Mouse (Mus musculus): ENCODE results near the gene Dcst2.

The Dcst2 gene

DNA sequence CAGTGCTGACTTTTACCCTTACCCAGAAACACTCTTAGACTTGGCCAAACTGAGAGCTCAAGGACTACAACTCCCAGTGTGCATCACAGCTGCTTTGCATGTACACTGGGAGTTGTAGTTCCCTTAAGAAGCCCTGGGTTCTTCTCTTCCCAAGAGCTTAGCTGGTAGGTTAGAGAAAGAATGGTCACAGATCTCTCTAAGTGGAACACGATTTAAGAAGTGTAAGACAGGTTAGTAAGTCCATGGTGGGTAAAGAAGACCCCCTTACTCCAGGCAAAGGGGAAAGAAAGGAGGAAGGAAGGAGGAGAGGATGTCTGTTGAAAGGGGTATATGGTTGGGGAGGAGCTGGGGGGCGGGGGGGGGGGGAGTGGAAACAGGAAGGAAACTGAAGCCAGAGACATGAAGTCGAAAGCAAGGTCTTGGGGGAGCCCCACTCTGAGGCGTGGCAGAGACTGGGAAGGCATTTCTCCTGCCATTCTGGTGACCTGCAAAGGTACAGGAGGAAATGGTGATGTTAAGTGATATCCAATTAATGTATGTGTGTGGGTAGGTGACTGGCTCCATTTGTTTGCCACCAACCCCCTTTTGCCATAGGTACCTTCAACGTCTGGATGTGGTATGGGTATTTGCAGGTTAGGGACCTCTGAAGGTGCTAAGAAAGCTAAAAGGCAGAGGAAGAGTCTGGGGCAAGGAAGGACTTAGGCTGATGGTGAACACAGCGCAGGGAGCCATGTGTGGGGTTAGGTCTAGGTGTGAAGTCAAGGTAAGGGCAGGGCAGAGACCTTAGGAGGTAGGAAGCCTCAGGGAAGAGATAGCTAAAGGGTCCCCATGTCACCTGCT lies 27.3 kb downstream of the Dcst2 start:
- DNase-seq: no peak

DNA sequence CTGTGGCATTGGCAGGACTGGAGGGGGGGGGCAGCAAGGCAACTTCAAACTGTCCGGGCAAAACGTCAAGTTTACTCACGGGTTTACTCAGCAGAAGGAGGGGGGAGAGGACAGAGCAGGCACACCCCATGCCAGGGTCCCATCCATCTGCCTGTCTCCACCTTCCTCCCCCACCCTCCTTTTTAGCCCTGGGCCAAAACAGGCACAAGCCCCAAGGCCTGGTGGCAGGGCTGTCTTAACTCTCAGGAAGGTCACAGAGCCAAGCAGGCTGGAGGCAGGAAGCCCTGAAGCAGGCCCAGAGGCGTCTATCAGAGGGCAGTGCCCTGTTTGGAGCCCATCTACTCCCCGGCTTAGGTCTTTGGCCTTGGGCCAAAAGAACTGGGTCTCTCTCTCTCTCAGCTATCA lies 28.3 kb downstream of the Dcst2 start:
- peak; percentile 45 for DNase-seq

DNA sequence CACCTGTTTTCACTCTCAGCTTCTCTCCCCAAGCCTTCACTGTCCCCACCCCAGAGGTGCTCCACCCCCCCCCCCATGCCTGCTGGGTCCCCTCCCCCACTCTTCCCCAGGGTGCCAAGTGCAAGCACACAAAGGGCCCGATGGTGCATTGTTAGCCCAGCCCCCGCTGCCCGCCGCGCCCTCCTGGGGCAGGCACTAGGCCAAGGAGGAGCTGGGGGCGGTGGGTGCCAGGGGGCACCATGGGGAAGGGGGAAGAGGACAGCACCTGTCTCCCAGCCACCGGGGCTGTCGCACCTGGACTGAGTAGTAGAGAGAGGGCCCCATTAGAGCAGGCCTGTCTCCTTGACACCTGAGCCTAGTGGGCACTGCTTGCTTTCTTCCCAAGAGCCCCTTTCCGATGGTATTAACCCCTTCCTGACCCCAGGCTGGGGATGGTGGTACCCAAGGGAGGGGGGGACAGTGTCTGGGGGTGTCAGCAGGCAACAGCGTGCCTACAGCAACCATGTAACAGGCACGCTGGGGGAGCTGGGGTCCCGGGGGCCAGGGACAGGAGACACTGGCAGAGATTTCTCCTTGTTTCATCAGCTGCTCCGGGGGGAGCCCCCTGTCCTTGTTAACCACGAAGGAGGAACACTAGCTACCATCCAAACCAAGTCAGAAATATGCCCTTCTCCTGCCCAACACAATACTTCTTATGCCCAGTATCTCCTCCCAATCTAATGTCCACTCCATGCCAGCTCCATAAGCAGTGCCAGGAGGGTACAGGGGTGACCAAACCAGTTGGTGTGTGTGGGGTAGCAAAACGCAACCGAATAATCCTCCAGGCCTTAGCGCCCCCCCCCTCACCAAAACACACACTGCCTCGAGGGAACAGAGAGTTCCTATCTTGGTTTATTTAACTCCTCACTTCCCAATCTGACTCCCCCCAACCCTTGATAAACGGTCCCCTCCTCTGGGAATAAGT lies 29.2 kb downstream of the Dcst2 start:
- DNase-seq: peak; percentile 53

DNA sequence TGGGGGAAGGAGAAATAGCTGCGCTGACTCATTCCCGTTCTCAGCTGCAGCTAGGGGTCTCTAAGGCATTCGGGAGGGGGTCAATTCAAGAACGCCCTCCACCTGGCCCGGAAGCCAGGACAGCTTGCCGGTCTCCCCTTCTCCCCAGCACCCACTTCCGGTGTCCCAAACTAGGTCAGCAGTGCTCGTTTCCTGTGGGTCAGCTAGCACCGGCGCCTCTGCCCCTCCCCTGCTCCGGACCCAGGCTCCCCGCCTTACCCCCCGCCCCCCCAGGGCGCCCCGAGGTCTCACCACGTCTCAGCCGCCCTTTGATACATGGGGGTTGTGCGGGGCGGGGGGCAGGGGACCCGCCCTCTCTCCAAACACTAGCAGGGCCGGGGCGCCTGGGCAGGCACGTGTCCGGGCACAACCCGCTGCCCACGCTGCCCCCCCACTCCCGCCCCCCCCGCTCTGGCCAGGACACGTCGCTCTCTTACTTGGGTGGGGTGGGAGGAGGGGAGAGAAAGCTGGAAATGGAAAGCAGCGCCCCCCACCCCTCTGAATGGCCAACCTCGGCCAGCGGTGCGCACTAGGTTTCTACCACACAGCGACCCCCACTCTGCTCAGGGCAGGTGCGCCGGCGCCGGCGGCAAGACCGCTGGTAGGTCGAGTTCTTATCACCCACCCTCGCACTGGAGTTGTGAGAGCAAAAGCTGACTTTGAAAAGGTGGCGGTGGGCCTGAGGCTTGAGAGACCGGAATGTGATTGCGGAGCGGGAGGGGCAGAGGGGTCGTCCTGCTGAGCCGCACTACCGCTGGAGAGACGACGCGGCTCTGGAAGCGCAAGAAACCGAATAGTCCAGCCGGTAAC lies 30.1 kb downstream of the Dcst2 start:
- peak; percentile 55 for DNase-seq

DNA sequence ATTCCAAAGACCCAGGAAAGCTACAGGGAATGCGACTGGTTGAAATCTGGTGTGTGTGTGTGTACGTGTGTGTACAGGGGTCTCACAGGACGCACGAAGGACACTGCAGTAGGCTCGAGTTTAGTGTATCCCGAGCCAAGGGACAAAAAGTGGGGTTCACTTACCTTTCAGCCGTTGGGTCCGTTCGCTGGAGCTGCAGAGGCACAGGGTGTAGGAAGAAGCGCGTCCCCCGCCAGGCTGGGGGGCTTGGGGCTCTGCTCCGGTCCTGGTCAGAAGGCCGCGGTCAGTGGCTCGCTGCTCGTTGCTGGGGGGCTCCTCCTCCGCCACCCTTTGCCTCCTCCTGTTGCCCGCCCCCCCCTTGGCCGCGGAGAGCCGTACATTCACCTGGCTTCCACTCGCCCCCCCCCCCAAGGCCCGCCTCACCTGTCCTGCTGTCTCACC lies 31.1 kb downstream of the Dcst2 start:
- peak; percentile 56 for DNase-seq

DNA sequence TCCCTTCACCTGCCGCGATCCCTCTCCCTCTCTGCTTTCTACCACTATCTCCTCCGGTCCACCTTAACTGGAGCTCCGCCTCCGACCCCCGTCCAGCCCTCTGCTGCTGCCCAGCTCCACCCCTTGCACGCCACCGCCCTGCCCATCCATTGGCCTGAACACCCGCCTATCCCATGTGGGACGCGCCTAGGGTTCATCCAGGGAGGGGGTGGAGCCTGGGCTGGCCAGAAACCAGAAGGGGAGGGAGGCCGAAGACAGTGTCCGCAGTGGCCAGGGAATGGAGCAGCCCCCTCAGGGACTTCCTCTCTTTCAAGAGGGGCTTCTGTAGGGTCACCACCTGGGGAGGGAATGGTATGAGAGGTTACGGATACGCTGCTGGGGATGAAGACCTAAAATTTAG lies 31.8 kb downstream of the Dcst2 start:
- DNase-seq: peak; percentile 99

DNA sequence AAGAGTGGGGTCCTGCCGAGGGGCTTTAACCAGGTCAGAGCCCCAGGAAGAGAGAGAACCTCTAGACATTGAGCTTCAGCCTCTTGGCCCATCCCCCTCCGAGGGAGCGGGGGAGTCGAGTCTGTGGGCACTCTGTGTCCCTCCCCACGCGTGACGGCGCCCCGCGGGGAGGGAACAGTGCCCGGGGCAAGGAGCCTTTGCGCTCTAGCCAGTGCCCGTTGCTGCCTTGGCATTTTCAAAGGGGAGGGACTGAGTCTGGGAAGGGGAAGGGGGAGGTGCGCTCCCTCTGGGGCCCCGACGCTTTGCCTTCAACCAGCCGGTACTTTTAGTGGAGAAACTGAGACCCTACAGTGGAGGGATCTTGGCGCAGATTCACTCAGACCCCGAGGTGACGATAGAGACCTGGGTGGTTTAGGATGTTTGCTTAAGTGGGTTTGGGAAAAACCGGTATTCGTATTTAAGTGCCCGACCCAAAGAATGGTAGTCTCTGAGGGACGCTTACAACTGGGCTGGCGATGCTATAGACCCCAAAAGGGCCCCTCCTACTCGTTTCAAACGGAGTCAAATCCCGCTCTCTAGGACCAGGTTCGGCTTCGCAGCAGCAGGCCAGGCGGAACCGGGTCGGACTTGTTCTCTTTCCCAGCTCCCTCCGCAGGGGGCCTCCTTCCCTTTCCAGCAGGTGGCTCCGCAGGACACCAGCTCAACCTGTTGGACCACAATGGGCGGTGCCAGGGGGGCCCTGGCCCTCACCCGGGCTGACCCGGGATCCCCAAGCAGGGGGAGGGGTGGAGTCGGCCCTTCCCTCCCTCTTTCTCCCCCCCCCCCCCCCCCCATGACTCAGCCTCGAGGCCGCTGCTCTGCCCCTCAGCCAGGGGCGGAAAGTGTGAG lies 32.5 kb downstream of the Dcst2 start, which contains the start of gene Zbtb7b:
Gene Zbtb7b, minus strand, starts transcription at position 771 of the 888 bp plus-strand sequence.
- peak; percentile 86 for DNase-seq

DNA sequence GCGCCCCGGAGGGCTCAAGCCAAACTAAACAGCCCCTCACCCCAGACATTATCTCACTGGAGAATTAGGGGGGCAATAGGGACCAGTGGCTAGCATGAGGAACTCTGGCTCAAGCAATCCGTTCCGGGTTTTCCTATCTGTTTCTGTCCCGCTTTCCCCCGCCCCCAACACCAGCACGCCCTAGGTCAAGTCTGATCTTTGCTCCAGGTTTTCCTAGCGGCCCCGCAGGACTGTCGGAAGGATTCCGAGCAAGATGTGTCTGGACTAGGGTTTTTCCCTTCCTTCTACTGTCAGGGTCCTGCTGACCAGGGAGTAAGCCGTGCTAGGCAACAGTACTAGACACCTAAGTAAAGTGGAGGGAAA lies 33.1 kb downstream of the Dcst2 start:
- DNase-seq: peak; percentile 86

DNA sequence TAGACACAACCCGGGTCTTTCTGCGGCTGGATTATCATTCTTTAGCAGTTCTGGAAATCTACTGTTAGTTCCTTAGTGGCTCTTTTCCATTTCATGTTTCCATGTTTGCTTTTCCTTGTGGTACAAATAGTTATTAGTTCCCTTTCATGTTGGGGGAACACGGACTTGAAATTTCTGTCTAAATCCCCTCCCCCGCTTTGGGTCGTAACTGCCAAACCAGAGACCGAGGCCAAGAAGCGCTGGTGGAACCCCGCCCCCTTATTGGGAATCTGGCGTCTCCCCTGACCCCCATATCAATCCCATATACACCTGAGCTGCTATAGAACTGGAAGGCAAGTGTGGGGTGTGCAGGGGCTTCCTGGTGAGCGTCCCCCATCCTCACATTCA lies 33.6 kb downstream of the Dcst2 start:
- DNase-seq: peak; percentile 51

DNA sequence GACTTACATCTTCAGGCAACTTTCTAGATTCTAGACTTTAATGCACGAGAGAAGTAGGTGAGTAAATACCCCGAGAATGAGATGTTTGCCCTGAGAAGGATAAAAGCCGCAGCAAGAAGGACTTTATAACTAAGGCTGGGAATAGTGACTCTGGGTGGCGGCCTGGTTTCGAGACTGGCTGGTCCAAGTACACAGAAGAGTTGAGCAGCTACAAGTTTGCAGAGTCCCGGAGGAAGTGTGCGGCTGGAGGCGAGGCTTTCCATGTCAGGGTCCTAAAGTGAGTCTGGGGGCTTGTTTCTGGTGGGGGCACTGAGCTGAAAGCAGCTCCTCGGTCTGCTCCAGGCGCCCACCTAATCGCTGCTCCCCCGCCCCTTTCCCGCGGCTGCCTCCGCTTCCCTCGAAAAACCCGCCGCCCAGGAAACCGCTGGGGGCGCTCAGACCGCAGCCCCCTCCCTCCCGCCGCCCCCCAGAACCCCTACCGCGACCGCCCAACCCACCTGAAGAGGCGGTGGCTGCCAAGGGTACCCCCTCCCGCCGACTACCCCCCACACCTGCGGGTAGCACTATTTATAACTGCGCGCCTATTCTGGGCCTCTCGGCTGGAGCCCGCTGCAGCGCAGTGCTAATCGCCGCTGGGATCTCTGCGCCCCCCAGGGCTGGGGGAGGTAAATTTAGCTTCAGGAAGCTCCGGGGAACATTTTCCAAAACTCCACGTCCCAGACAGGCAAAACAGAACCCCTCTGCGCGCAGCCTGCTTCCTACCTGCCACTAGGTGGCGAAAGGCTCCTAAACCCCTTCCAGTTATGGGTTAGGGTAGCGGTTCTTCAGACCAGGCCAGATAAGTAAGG lies 34.3 kb downstream of the Dcst2 start:
- peak; percentile 76 for DNase-seq

DNA sequence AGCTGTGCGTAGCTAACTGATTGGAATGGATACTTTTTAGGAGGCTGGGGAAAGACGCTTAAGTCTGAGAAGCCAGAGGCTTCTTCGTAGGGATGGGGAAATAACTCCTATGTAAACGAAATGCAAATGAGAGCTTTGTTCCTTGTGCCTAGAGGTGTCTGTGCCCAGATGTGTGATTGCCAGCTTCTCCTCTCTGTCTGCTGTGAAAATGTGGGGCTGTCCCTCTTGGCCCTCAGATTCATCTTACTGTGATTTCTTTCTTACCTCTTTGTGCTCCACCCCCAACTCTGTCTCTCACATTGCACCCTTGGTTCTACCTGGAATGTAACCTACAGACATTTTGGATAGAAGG lies 34.9 kb downstream of the Dcst2 start:
- DNase-seq: no peak

DNA sequence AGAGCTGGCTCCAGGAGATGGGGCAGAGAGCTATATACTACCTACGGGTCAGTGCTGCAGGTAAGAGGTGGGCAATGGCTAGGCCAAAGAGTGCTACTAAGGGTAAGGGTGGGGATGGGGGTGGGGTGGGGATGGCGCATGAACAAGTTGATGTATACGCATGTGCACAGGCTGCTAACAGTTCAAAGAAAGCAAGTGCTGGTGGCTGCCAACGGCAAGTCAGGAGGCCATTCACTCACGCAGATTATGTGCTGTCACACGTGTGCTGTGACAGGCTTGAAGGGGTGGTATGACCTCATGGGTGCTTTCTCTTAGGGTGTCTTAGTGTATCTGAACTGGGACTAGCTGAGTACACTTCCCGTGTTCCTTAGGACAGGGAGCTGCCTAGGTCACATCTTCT lies 39.6 kb downstream of the Dcst2 start:
- no peak for DNase-seq

DNA sequence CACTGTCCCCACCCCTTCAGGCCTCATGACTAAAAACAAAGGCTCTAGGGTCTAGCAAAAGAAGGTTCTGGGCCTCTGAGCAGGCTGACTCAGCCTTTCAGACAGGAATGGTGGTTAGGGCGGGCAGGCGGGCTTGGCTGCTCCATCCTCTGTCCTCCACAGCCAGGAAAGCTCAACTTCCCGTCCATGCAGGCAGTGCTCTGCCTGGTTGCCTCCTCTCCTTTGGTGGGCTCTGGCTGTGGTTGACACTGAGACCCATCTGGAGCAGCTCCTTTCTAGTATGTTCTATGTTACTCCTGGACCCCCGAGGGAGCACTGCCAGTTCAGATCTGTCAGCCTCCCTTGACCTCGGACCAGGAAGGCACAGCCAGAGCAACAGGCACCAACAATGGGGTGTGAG lies 40.9 kb downstream of the Dcst2 start, which contains the start of gene Lenep:
Gene Lenep, minus strand, starts transcription at position 101 of the 400 bp plus-strand sequence.
- DNase-seq: no peak

DNA sequence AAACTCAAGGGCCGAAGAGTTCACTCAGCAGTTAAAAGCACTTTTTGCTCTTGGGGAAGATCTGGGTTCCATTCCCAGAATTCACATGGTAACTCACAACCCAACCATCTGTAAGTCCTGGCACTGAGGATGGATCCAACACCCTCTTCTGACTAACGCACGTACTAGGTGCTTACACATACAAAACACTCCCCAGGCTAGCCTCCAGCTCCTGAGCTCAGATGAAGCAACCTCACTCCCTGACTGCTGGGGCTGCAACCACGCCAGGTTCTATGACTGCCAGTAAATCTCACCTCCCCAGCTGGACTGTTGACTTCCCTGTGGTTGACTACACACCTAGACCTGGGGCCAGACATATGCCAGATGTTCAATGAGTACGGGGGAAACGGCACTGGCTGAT lies 45.1 kb downstream of the Dcst2 start:
- no peak for DNase-seq

DNA sequence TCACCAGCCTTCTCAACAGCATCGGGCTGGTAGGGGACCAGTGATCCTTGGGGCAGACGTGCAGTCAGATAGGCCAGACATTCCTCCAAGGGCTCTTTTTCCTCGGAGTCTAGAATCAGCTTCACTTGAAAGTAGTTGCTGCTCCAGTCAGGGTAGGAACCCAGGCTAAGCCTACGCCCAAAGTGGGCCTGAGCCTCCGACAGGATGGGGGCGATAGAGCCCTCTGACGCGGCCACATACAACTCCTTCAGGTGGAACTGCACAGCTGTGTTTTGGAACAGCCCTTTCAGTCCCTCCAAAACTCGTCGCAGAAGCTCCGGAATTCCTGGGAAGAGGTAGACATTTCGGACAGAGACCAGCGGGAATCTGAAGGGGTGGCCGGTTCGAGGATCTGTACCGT lies 46.7 kb downstream of the Dcst2 start:
- no peak for DNase-seq

DNA sequence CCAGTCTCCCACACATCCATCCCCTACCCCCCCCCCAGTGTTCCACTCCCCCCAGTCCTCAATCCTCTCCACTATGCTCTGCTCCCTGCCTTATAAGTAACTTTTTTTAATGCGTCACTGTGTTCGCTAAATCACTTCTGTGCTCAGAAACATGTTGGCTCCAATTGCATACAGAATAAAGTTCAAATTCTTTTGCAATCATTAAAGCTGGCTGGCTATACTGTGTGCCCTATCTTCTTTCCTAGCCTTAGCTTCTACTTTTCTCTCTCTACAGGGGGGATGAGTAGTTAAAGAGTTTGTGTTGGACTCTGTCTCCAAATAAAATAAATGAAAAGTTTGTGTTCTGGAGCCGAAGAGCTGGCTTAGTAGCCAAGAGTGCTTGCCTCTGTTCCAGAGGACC lies 47.9 kb downstream of the Dcst2 start:
- DNase-seq: no peak

DNA sequence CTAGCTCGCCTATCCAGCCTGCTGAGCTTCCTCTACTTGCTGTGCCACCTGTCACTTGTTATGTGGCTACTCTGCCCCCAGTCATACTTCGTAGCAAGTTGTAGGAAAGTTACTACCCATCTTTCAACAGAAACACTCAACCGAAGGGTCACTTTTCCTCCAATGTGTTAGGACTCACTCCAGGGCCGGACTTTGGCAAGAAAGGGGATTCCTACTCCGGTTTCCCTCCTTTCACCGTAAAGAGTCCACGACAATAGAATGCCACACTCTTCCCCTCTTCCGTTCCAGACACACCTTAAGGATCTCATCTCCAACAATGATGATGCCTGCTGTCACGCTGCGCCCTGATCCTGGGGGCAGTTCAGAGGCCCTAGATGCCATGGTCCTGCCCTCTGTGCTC lies 49.1 kb downstream of the Dcst2 start:
- no peak for DNase-seq

DNA sequence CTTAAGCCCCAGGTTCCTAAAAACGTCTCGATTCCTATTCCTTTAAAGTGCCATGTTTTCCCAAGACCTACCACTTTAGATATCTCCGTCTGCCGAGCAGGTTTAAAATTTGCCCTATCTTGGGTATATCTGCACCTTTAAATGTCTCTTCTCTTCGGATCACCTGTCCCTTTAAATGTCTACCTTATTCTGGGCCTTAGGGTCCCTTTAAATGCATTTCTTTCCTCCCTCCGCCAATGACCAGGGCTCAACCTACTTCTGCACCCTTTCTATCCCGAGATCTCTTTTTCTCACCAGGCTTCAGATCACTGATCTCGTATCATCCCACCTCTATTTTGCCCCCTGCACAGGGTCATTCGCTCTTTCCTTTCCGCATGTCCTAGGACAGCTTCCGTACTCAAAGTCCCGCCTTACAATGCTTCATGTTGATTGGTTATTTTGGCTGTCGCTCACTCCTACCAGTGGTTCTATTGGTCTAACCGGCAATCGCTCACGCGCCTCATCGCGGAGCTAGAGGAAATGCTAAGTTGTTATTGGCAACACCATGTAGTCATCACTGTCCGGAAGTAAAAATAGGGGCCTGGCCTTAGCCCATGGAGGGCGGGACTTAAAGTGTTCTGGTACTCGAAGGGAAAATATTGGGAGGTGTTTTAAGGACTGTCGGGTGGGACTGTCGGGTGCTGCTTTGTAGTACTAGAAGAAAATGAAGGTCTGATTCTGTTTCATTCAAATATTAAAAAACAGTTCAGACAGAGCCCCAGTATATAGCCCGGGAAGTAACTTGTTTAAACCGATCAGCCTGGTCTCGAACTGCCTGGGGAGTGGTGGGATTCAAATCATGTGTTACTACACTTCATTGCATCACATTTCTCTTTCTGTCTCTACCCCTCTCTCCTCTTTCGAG lies 50.0 kb downstream of the Dcst2 start, which contains the start of gene Flad1:
Gene Flad1, minus strand, starts transcription at position 381 of the 904 bp plus-strand sequence.
- DNase-seq: peak; percentile 100

DNA sequence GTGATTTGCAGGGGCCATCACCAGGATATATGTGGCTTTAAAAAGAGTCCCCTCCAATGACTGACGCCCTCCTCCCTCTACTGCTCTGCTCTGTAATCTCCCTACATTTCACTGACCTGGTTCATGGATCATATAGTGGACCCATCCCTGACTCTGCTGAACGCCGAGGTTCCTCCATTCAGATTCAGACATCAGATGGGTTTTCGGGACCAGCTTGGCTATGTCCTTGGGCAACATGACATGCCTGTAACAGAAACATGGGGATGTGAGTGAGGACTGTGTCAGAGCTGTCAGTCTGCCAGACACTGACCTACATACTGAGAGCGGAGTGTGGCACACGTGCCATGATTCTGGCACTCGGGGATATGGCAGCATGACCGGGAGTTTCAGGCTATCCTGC lies 54.4 kb downstream of the Dcst2 start:
- no peak for DNase-seq

DNA sequence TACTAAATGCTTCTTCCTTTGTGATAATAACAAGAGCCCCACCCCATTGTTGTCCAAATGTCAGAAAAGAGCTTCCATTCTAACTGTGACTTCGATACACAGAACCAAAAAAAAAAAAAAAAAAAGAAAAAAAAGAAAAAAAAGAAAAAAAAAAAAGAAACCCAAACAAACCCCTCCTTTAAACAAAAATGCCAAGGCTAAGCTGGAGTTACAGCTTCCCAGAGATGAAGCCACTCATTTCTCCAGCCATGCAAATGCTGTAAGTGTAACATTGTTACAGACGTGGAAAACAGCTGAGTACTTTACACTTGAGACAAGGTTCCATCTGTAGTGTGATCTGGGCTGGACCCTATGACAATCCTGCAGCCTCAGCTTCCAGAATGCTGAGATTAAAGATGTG lies 55.4 kb downstream of the Dcst2 start:
- DNase-seq: no peak
